Mouse (Mus musculus) embryo, embryonic 10 days (tissue): ENCODE measurements at regions not wholly inside any gene's neighbourhood (a gene's known extent, or its start where the extent isn't known, plus 50 kb on each side); places are given as distances from the start of the nearest gene placed in this dataset.

Experiments
- DNase-seq: peaks from one replicate; pipeline ENCODE4 v3.0.0-alpha.2; 2015; ENCODE audit warnings: low spot score

GRCm38 (mm10) chr2:114993882-114994281, 339.1 kb upstream of the Dph6 start:
- no peak for DNase-seq

DNA sequence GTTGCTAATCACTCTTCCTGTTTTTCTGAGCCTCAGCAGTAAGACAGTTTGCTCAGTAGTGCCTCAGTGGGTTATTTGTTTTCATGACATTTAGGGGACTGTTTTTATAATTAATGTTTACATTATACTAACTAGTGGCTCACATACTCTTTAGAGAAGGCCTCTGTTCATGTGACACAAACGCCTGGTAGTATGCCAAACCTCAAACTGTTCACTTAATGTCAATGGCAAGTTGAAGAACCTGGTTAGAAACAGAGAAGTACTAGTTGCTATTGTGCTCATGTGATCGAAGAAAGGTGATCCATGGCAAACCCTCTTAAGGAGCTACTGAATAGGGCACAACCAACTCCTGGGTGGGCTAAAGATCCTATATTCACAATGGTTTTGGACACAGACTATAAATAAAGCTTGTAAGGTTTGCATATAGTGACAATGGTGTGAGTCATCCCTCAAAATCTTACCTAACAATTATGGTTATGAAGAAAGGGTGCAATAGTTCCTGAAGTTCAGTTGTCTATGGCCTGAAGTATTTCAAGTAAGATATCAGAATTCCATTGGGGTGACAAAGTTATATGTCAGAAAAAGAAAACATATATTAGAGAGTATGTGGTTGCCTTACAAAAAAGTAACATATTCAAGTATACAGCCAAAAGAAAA, 340.1 kb upstream of the Dph6 start:
- no peak for DNase-seq

DNA sequence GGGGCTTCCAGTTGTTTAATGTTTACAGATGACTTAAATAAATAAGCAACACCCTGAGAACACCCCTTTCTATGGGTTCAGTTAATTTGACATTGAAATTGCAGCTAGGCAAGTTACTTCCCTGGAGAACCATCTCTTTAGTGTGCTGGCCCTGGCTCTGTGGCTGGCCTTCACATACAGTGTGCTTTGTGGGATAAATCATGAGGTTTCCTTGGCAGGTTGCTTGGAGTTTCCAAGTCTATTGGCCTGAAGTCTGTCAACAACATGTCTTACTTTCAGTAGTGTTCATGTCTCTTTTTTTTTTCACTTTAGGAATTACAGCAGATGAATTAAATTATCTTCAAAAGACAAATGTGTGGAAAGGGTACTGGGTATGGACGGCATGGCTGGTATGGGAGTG, 359.2 kb upstream of the Dph6 start:
- DNase-seq, result no peak

DNA sequence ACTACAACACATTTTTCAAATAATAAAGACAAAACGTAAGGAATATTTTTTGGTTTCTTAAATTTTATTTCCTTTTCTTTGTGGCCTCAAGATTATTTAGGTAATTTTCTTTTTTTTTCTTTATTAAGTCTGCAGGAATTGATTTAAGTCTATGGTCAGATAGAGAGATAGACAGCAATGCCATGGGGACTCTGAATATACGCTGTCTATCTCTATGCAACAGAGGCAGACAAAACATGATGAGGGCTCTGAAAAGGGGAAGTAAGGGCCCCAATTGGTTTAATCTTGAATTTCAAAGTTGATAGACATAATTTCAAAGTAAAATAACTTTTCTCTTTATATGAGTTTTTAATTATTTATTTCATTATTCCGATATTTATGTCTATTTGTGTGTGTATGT, 372.0 kb upstream of the Dph6 start:
- DNase-seq, result no peak

GRCm38 (mm10) chr2:115031134-115031533, 376.4 kb upstream of the Dph6 start:
- peak; percentile 21 for DNase-seq

DNA sequence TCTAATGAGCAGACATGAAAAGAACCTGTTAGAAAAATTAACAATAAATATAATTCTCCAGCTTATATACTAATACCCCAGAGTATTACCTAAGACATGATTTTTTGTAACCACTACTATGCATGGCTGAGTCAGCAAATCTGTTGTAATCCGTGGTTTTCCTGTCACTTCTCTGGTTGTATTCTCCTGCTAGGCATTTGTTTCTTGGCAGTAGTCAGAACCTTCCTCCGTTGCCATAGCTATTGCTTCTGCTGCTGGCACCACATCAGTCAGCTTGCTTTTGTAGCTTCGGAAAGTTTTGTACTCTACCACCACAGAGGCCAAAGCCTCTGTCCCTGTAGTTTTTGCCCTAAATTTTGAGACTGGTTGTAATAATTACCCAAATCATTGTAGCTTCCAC, 381.4 kb upstream of the Dph6 start:
- no peak for DNase-seq

DNA sequence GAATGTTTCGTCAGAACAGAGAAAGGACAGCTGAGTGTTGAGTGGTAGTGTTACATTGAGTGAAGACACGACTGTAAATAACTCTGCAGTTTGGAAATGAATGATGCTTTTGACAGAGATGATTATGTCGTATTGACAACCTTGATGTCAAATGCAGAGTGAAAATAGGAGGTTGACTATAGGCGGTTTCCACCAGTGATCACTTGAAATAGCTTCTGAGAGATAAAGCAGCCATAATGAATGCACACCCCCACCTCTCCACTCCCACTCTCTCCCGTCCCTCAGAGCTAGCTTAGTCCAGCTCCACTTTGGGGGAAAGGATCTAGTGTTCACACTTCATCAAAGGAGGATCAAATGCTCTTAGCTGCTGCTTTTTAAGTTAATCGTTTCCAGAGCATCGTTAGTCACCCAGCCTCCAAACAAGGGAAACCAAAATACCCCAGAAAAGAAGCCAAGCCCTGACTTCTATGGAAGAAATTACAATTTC, 387.6 kb upstream of the Dph6 start:
- DNase-seq, result no peak

GRCm38 (mm10) chr2:115056327-115057070, 401.7 kb upstream of the Dph6 start:
- DNase-seq, result no peak

GRCm38 (mm10) chr2:115057200-115057599, 402.4 kb upstream of the Dph6 start:
- no peak for DNase-seq

DNA sequence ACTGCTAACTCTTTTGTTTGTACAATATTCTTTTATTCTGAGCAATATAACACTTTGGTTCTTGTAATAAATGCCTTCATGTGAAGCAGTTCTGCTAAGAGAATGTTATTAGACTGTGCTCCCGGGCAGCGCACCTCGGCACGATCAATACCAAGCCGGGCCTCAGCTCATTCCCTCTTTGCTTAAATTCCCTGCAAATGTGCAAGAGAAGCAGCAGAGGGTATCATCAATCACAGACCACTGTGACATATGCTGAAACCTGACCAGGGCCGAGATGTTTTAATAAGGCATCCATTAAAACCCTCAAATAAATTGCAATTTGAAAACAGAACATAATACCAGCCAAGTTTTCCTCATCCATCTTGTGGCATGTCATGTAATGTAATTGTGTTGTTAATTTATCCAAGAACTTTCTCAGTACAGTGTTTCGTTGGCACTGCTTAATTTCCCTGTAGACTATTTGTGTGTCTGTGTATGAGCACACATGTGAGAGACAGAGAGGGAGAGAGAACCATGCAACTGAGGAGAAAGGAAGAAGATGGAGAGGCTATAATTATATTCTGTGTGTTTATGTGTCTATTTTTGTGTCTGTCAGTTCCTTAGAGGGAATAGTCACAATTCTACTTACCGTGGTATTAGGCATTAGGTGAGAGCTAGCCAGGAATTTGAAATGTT, 412.9 kb upstream of the Dph6 start:
- DNase-seq, result peak; percentile 56

DNA sequence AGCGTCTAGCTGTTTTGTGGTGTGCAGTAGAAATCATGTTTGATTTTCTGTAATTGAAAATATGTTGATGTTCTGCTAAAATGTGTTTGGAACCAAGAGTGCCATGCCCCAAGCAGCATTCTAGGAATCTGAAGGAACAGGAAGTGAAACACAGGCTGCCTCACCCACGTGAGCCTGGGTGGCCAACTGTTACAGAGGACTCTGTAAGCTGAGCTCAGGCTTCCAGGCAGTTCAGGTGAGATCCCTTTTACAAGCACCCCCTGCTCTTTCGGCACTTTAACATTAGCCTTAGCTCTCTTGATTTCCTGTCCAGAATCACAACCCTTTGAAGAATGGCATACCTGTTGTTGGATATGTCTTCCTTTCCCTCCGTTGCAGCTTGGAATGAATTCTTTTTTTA, 414.9 kb upstream of the Dph6 start:
- DNase-seq, result no peak

DNA sequence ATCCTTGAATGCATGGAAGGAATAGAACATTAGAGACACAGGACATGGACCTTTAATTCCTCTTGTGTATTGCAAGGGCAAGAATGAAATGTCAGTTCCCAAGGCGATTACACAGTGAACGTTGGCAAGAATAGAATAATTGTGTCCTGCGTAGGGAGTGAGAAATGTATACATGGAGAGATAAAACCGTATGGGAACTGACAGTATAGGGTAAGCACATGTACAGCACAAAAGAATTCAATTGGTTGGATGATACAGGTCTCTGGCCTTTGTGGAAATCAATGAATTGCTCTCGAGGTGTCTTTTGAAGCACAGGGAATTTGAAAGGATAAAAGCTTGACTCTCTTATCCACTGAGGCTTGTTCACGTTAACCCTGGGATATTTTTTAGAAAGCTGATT, 415.4 kb upstream of the Dph6 start:
- DNase-seq, result no peak

GRCm38 (mm10) chr2:115070666-115071065, 415.9 kb upstream of the Dph6 start:
- DNase-seq, result no peak

DNA sequence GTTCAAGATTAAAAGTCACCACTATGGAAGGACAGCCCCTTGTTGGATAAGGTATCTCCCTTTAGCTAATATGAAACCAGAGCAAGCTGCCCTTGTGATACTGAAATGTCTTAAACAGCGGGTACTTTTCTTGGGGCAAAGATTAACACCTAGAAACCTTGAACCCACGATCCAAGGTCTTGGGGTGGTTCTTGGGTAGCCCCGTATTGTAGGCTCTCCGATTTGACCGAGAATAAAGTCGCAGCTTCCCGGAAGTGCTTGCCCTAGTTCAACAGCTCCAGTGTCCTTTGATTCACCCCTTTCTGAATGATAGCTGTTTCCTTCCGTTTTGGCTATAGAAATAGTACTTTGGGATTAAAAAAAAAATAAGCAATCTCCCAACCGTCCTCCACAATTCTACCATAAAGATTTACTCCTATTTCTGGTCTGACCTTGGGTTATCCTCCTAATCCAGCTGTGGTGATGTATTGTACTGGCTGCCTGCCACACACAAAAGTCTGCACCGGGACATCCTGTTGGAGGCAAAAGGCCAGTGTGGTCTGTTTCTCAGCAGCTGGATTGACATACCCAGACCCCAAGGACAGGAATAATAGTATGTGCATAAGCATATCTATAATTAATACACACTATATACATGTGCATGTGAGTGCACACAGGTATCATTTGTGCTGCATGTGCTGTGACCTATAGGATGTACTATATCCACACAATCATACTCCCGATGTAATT, 427.0 kb upstream of the Dph6 start:
- DNase-seq, result no peak

DNA sequence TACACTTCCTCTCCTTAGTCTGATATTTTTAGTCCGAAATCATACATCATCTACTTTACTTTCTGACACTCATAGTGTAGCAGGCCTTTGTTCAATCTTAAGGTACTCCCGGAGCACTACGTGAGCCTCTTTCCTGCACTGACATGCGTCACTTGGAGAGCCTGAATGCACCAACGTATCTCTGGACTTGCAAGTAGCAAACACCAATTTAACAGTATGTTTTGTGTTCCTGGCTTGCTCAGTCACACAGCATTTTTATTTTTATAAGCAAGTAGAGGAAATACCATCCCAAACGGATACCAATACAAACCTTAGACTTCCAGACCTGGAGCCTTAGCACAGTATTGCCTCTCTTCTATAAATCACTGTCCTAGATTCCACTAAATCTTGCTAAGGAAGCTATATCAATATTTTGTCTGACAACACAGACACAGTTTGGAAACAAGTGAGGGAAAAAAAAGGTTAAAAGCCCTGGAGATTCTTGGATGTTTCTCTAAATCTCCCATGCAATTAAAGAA, 427.6 kb upstream of the Dph6 start:
- DNase-seq, result no peak

DNA sequence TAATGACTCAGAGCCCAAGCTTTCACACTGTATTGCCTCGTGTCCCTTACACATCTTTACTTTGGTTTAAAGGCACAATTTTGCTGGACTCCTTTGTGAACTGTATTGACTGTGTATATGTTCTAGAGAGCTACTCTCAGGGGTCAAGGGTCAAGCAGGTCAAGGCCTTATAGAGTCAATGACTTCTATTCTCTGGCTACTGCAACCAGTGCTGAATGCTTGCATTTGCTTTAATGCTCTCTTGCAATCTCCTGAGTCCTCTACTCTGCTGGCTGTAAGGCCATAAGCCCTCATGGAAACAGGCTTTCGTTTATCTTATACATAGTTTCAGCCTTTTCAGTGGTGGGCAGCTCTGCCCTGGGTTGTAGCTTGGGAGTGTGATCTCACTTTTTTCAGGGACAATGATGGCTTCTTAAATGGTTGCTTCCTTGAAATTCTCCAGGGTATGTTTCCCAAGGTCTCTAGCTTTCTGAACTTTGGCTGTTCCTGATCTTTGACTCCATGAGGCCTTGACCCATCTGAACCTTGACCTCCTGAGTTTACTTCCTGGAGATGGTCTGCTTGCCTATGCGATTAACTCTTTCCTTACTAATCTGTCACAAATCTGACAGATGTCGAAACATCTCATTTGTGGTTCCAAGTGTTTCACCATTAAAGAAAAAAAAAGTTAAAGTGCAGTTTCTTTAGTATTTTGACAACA, 433.8 kb upstream of the Dph6 start:
- peak; percentile 80 for DNase-seq

- DNase-seq, result peak; percentile 24
Observed at GRCm38 (mm10) chr2:115090430-115091175, 435.8 kb upstream of the Dph6 start.

DNA sequence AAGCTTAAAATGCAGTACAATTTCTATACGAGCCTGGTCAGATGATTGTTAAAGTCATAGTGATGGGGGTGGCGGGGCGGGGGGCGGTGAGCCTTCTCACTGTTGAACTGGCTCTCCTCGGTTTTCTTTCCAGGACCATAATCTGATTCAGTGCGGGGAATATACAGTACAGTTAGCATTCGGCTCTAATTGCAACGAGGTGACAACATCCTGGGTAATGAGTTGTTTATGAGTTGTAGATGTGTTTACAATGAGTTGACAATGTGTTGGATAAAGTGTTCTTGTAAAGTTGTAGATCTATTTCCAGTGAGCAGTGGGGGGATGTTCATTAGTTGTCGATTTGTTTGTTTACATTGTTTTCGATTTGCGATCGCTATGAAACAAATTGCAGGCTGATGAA, 440.6 kb upstream of the Dph6 start:
- DNase-seq, result no peak

GRCm38 (mm10) chr2:115101501-115101900, 446.7 kb upstream of the Dph6 start:
- no peak for DNase-seq

GRCm38 (mm10) chr2:115119429-115120205, 461.9 kb upstream of the BC052040 start:
- no peak for DNase-seq
